Mouse (Mus musculus): ENCODE results near the gene Trpm1. TPM values are rescaled to one million over a fixed set of nuclear protein-coding genes. Genes with fewer than 3 reads are reported as not detected.

Gene Trpm1
- total RNA-seq, 2 experiments from 2014 or later = not detected

DNA sequence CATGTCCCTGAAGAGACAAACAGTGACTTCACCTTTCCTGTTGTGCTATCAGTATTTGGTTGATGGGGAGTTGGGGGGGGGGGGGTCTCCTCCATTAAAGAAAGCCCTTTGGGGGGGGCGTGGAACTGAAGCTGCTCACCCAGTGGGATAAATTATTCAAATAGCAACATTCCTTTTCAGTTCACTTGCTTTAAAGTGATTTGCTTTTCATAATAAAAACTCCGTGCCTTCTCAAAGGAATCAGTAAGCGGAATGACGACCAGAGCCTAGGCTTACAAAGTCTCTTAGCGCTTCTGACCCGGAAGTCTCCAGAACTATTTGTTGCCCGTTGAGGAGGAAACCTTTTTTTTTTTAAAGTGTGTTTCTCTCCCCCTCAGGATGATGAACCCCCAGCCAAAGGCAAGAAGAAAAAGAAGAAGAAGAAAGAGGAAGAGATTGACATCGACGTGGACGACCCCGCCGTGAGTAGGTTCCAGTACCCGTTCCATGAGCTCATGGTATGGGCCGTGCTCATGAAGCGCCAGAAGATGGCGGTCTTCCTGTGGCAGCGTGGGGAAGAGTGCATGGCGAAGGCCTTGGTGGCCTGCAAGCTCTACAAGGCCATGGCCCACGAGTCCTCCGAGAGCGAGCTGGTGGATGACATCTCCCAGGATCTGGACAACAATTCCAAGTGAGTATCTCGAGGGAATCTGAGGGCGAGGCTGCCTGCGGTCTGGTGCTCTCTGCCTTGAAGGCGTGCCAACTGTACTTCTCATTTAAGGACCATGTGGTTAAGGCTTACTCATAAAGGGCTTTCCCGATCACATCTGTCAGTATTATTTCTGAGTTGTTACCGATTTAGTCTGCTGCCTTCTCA is 72.9 kb downstream of the Trpm1 start:
- no peak for DNase-seq (ENCODE audit: low spot score)
- intact Hi-C loops (cut with DNase I) = no loop called here

DNA sequence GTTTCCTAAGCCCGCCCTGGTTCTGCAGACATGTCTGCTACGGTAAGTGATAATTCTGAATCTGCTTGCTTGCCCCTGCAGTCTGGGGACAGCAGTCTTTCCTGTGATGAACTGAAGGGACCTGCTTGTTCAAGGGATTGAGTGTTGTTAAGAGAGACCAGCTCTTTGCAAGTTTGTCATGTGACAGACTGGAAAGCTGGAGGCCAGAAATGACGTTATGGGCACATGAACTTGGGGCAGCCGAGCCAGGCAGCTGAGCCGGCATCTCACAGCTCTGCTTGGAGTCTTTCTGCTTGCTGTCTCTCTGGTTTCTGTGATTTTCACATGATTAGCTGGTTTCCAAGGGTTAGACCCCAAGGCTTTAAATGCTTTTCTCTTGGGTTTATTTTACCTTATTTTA is 74.0 kb downstream of the Trpm1 start:
- intact Hi-C loops (cut with DNase I) = no loop called here
- no peak for DNase-seq (ENCODE audit: low spot score)

DNA sequence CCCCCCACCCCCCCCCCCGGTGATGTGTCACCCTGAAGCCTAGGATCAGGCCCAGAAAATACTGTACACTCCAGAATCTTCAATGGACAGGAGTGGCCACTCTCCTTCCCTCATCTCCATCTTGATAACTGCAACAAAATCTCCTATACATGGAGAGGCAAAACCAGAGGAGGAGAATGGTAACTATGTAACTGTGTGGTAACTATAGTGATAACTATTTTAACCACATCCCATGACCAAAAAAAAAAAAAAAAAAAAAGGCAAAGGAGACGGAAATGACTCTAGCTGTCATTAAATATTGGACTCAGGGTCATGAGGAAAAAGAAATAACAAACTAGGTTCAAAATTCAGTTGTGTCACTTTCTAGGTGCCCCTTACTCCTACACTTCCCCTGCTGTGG is 74.7 kb downstream of the Trpm1 start:
- intact Hi-C loops (cut with DNase I) = no loop called here

DNA sequence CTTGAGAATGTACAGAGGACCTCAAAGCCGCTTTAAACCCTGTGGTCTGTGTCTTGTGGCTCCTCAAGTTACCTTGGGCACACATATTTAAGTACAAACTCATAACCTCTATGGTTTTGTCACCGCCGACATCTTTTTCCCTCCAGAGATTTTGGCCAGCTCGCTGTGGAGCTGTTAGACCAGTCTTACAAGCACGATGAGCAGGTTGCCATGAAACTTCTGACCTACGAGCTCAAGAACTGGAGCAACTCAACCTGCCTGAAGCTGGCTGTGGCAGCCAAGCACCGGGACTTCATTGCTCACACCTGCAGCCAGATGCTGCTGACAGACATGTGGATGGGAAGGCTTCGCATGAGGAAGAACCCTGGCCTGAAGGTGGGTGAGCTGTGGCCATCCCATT is 76.3 kb downstream of the Trpm1 start:
- DNase-seq (ENCODE audit: low spot score) = no peak
- intact Hi-C loops (cut with DNase I) = no loop called here

More for the DNA sequence above, 74.7 kb downstream of the Trpm1 start:
- DNase-seq (ENCODE audit: low spot score) = no peak

DNA sequence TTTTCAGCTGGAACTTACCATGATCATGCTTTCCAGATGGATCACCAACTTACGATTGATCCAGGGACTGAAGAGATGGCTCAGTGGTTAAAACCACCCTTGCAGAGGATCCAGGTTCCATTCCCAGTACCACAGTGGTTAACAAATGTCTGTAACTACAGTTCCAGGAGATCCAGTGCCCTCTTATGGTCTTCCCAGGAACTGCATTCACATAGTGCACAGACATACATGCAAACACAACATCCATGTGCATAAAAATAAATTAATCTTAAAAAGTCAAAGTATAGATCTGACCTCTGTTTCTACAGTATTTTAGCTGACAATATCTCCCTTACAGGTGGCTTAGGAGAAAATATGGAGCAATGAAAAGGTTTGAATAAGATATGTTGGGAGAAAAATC is 77.4 kb downstream of the Trpm1 start:
- DNase-seq (ENCODE audit: low spot score) = no peak
- intact Hi-C loops (cut with DNase I) = no loop called here

DNA sequence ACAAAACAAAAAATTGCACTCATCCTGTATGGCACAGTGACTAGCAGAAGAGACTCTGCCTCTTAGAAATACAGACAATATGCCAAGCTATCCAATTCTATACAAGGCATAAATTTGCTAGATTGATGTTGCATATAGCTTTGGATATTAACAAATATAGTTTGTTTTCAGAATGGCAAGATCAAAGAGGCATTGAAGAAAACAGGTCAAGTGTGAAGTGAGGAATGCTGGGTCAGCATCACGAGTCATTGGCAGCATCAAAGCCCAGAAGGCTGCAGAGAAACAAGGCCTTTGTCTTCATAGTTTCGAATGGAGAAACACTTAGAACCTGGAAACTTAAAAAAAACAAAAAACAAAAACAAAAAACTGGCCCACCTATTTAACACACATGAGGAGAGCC is 78.4 kb downstream of the Trpm1 start:
- intact Hi-C loops (cut with DNase I) = no loop called here
- DNase-seq (ENCODE audit: low spot score) = no peak

DNA sequence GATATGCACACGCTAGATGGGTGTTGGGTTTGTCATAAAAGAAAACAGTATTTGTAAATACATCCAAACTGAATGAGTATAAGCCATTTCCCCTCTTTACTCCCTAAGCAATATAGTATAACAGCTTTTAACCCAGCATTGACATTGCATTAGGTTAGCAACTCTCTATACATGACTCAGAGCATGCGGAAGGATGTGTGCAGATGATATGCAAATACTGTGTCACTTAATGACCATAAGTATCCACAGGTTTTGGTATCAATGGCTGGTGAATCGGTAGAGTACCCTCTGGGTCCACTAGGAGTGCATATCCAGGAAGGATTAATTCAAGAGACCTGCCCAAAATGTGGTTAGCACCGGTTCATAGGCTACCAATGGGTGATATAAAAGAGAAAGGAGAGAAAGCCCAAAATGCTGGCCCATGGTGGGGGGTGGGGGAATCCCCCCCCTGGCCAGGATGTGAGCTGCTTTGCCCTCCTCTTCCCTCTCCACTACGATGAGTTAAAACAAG is 80.7 kb downstream of the Trpm1 start:
- DNase-seq (ENCODE audit: low spot score) = no peak
- intact Hi-C loops (cut with DNase I) = no loop called here

DNA sequence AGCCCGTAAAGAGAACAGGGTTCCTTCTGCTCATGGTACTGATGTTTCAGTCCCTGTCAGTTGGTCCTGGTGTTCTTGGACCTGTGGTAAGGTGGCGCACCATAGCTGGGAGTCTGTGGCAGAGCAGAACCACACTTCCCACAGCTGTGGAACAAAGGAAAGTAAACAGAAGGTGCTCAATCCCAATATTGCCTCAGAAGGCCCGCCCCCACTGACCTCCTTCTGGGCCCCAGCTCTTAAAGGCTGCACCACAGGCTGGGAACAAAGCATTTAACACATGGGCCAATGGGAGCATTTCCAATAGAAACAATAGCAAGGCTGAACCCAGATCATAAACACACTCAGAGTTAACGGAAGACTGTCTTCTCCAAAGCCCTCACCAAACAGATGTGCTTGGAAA is 82.9 kb downstream of the Trpm1 start:
- intact Hi-C loops (cut with DNase I) = no loop called here
- no peak for DNase-seq (ENCODE audit: low spot score)

DNA sequence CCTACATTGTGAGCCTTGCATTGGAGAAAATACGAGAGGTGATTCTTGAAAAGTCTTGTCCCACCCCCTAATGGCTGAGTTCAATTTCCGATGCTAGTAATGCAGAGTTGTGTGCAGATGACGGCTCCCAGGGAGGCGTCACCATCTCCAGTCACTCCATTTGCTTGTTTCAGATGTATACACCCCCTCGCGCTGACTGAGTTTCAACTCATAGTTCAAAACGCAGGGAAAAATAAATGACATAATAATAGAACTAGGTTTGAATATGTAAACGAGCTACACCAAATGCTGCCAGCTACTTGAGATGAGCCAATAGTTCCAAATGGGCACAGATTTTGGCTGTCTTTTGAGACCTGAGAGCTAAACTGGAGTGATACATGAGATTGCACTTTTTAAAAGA is 84.1 kb downstream of the Trpm1 start:
- DNase-seq (ENCODE audit: low spot score) = no peak
- intact Hi-C loops (cut with DNase I) = no loop called here

DNA sequence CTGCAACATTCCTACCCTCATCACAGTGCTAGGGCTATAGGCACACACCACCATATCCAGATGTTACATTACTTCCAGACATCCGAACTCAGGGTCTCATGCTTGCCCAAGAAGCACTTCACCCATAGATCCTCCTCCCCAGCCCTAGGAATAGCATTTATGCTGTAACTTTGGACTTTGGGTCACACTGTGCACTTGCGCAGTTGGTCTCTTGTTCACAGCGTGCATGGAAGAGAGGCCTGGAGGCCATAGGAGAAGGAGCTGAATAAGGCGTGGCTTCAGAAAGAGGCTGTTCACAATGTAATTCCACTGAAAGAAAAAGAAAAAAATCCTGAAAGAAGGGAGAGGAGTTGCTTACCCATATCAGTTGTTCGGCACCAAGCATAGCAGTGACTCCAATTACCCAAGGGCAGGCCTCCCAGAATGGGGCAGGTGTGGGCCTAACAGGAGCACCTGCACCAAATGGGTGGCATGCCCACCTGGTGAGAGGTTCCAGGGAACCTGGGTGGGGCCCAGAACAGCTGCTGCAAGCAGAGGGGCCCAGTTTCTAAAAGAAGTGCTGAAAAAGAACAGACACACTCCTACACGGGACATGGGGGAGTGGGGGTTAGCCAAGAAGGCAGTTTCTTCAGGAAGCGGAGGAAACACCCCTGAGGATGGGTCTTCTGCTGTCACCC is 84.9 kb downstream of the Trpm1 start:
- intact Hi-C loops (cut with DNase I) = no loop called here
- no peak for DNase-seq (ENCODE audit: low spot score)

DNA sequence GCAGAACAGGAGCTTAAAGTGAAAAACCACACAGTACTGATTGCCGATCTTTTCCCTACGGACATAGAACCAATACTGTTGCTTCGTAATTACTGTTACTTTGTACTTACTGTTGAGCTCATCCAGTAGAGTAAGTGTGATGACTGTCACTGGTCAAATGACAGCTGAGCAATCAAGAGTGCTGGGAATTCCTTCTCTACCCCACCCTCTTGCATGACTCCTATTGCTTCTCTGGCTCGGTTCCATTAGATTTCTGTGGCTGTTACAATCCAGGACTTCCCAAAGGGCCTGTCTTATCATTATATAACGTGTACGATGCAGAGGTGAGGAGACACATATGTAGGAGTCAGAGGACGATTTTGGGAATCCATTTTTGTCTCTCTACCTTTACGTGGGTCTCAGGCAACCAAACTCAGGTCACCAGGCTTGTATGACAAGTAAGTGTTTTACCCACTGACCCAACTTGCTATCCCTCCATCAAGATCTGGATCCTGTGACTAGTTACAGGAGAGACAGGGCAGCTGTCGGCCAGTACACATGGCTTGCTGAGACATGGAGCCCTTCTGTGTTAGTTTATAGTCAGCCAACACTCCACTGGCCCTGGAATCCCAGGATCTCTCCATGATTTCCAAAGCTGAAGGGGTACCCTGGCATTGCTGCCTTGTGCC is 85.6 kb downstream of the Trpm1 start:
- DNase-seq (ENCODE audit: low spot score) = no peak
- intact Hi-C loops (cut with DNase I) = no loop called here

DNA sequence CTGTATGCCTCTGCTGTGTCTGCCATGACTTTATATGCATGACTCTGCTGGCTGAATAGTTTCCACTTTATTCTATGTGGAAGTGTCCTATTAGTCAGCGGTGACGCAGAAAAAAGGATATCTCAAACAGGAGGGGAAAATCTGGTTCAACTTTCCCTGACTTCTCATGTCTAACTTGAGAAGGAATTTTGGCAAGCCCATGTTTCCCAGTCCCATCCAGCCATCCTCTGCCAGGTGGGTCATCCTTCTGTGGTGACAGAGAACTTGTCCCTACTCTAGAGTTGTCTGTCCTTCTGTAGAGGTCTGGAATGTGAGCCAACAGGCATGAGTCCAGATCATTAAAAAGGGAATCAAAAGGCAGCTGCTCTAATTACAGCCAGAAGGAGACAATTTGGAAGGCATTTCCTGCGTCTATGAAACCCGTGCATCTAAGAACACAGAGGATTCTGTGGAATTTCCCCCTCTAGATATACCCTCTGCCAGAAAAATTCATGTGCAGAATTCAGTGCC is 86.2 kb downstream of the Trpm1 start:
- intact Hi-C loops (cut with DNase I) = no loop called here
- DNase-seq (ENCODE audit: low spot score) = no peak

DNA sequence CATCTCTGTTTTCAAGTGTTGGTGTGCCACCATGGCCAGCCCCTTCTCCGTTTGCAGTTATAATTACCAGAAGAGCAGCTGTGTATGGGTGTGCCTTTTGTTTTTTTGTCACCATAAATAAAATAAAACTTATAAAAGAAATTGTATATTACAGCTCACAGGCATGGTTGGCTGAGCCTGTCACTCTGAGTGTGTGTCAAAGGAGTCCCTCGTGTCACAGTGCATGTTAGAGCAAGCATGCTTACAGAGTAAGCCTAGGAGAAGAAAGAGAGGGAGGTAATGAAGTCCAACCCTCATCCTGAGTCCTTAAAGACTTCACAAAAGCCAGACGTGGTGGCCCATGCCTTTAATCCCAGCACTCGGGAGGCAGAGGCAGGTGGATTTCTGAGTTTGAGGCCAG is 88.8 kb downstream of the Trpm1 start:
- no peak for DNase-seq (ENCODE audit: low spot score)
- intact Hi-C loops (cut with DNase I) = no loop called here

DNA sequence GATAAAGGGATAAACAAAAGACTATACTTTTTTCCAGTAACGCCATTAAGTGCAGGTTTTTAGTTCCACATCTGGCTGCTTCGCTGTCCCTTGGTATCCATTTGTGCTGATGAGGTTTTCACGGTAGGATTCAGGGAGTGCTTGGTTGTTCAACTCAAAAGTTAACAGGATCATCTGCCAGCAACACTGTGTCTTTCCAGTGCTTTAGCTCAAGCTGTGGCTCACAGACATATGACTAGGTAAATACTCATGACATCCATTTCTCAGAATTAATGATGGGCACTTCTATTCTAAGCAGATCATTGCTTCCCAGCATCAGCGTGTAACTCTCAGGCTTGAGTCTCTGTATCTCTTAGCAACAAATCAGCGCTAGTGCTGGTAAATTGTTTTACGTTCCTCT is 90.7 kb downstream of the Trpm1 start:
- intact Hi-C loops (cut with DNase I) = no loop called here
- no peak for DNase-seq (ENCODE audit: low spot score)

DNA sequence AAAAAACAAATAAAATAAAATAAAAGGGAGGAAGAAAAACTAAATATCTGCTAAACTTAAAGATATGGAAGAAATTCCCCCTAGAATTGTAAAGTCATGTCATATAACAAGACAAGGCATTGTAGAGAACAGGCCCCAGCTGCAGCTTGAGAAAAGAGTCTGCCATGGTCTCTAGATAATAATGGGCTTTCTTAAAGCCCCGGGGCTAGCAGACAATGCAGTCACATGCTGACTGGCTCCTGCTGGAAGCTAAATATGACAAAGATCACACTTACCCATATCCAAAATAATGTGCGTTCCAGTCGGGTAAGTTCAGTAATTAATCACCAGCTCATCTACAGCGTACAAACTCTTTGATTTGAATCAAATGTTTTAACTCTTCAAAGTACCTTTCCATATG is 93.1 kb downstream of the Trpm1 start:
- DNase-seq (ENCODE audit: low spot score) = no peak
- intact Hi-C loops (cut with DNase I) = no loop called here

DNA sequence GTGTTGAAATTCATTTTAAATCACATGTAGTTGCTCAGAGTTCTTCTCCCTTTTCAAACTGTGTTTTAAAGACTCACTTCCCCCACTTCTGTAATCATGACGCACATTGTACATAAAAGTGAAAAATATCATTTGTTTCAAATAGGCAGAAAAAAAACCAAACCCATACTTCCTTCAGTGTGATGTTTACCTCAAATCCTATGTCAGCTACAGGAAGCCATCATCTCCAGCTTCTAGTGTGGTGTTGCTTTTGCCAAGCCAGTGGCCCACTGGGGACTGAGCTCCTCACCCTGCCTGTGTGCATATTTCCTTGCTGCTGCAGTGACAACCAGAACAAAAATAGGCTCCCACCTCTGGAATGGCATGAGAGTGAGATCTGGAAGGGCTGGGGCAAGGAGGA is 94.7 kb downstream of the Trpm1 start:
- intact Hi-C loops (cut with DNase I) = no loop called here
- no peak for DNase-seq (ENCODE audit: low spot score)

DNA sequence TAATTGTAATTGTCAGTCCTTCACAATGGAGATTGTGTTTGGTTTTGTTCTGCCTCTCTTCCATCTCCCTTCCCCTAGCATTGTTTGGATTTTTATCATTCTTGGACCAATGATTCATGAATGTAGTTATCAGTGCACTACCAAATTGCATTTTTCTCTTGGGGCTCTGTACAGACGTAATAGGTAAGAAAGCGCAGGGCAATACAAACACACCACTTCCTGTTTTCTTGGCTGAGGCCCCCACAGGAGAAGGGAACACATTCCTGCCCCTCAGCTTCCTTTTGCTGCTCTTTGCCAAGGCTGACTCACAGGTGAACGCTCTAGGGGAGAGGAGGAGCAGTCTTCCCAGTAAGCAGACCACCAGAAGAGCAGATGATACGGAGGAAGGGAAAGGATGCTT is 96.1 kb downstream of the Trpm1 start:
- intact Hi-C loops (cut with DNase I) = no loop called here
- DNase-seq (ENCODE audit: low spot score) = no peak

DNA sequence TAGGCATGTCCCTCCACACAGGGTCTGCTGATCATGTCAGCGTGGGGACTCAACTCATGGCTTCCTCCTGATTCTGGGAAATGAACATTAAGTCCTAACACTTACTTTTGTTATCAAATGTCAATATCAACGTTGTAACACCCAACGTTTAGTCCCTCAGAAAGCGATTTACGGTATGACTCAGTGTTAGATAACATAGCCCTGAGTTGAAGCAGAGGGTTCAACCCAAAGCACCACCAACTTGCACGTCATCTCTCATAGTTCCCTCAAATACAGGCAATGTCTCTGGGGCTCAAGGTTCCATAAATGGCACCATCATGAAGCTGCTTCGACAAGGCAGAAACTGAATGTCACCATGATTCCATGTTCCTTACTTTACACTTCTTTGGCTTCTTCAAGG is 96.8 kb downstream of the Trpm1 start:
- no peak for DNase-seq (ENCODE audit: low spot score)

DNA sequence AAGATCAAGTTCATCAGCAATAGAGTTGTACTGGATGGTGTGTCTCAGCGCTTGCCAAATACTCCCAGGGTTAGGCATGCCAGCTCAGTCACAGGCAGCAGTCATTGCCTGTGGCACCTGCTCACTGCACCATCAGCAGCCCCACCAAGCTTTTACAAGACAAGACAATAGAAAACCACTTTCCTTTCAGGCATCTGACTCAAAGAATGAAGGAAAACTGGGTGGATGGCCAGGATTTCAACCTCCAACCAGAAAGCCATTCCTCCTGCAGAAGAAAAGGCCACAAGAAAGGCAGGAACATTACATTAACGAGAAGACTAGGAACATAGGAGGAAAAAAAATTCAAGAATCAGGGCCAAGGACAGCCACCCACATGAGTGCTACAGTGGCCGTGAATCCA is 100.1 kb downstream of the Trpm1 start:
- no peak for DNase-seq (ENCODE audit: low spot score)
- intact Hi-C loops (cut with DNase I) = no loop called here

More for the DNA sequence above, 96.8 kb downstream of the Trpm1 start:
- intact Hi-C loops (cut with DNase I) = no loop called here

DNA sequence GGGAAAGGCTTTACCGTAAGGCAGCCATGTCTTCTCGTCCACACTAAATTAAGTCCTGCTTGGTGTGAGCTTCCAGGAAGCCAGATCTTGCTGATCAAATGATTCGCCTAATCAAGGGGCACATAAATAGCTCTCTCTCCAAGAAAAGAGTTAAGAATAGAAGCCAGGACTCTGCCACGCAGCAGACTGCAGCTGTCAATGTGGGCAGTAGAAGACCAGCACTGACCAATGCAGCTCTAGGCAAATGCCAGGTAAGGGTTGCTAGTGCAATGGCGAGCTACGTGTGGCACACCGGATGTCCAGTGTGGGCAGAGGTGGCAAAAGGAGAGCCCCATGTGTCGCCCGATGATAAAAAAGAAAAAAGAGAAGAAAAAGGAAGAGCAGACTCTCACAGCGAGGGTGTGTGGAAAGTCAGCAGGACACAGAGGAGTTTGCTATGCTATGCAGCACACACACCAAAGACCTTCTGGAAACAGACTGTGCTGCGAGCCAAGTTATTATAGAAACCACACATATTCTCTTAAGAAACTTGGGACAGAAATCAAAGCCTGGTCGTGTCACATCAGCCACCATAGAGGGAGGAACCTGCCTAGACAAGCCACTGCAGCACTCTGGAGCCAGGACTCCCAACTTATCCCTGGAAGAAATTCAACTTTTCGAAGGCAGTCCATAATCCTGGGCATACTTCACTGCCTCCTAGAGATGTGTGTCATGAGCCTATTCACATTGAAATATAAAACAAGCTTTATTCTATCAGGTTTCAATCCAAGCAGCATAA is 112.1 kb downstream of the Trpm1 start:
- intact Hi-C loops (cut with DNase I) = no loop called here

More for the DNA sequence above, 112.1 kb downstream of the Trpm1 start:
- DNase-seq (ENCODE audit: low spot score) = no peak
